Mouse (Mus musculus): ENCODE data around the gene Mcrip1. TPM values are rescaled to one million over a fixed set of nuclear protein-coding genes. Genes with fewer than 3 reads are reported as not detected.

The Mcrip1 gene
- polyA plus RNA-seq, 1 experiment: 79.9 TPM

- Histone ChIP-seq H3K4me3 (ENCODE audit: extremely low read depth, insufficient read depth, insufficient read length) (no peak overlapping the region), H3K36me3 (ENCODE audit: control insufficient read depth, insufficient read depth, low read length) (0 out of 2 replicates have a peak, but pooled peaks cover 2% of the 10 kb centered on the region), H3K4me1 (ENCODE audit: control insufficient read depth, insufficient read depth, insufficient read length) (no peaks in the 10 kb centered on the region), H3K27ac (ENCODE audit: insufficient read depth, low read length) (no peak overlapping the region), H3K27me3 (ENCODE audit: control insufficient read depth, insufficient read depth, low read length) (no peaks in the 10 kb centered on the region)
- DNase-seq (ENCODE audit: low read depth in 1 of 2, low spot score in 2 of 2): no peak
- no peak for TF ChIP-seq CTCF (IDR thresholded peaks at IDR 0.05; ENCODE audit: extremely low read depth, insufficient read depth, insufficient read length, insufficient replicate concordance)
- TF ChIP-seq POLR2A (IDR thresholded peaks at IDR 0.05; ENCODE audit: low read depth, low read length): no peak
- 82% methylated on average over 5 of the region's 5 CpGs for WGBS
These were observed 50.6 kb downstream of the Mcrip1 start for GRCm38 (mm10) chr11:120498891-120499290.

DNA sequence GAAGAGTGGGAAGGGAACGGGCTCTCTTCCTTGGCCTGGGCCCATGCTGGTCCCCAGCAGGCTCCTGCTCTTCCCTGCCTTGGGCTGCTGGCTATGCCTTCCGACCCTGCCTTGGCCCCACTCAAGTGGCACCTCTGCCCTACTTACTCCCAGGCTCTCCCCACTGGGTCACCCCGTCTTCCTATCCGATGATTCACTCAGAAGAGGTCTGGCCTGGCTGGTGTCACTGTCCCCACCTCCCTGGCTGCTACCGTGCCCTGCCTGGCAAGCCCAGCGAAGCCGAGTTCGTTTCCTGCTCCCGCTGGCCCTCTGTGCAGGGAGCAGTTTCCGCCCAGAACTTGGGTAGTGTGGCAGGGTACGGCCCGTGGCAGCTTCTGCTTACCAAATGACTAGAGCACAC, 51.3 kb downstream of the Mcrip1 start:
- H3K36me3 ChIP-seq (ENCODE audit: control insufficient read depth, insufficient read depth, low read length): 0 out of 2 replicates have a peak, but pooled peaks cover 2% of the 10 kb centered on the region
- no peak for TF ChIP-seq CTCF (IDR thresholded peaks at IDR 0.05; ENCODE audit: extremely low read depth, insufficient read depth, insufficient read length, insufficient replicate concordance)
- no peak for TF ChIP-seq POLR2A (IDR thresholded peaks at IDR 0.05; ENCODE audit: low read depth, low read length)

GRCm38 (mm10) chr11:120497436-120497835, 52.1 kb downstream of the Mcrip1 start:
- Histone ChIP-seq H3K27ac (ENCODE audit: insufficient read depth, low read length) (no peak overlapping the region), H3K4me3 (ENCODE audit: extremely low read depth, insufficient read depth, insufficient read length) (no peak overlapping the region), H3K27me3 (ENCODE audit: control insufficient read depth, insufficient read depth, low read length) (no peaks in the 10 kb centered on the region), H3K36me3 (ENCODE audit: control insufficient read depth, insufficient read depth, low read length) (0 out of 2 replicates have a peak, but pooled peaks cover 2% of the 10 kb centered on the region), H3K4me1 (ENCODE audit: control insufficient read depth, insufficient read depth, insufficient read length) (no peaks in the 10 kb centered on the region; the same call in 1 of the 2 replicates)
- no peak for DNase-seq (ENCODE audit: low read depth in 1 of 2, low spot score in 2 of 2)
- no peak for TF ChIP-seq CTCF (IDR thresholded peaks at IDR 0.05; ENCODE audit: extremely low read depth, insufficient read depth, insufficient read length, insufficient replicate concordance)
- TF ChIP-seq POLR2A (IDR thresholded peaks at IDR 0.05; ENCODE audit: low read depth, low read length): no peak
- WGBS: 95% methylated on average over 3 of the region's 3 CpGs

More for the DNA sequence above, 51.3 kb downstream of the Mcrip1 start:
- Histone ChIP-seq H3K4me1 (ENCODE audit: control insufficient read depth, insufficient read depth, insufficient read length) (no peaks in the 10 kb centered on the region), H3K27me3 (ENCODE audit: control insufficient read depth, insufficient read depth, low read length) (no peaks in the 10 kb centered on the region), H3K4me3 (ENCODE audit: extremely low read depth, insufficient read depth, insufficient read length) (no peak overlapping the region), H3K27ac (ENCODE audit: insufficient read depth, low read length) (no peak overlapping the region)
- WGBS: 91% methylated on average over 12 of the region's 12 CpGs
- DNase-seq (ENCODE audit: low read depth in 1 of 2, low spot score in 2 of 2): no peak

- Histone ChIP-seq H3K27me3 (ENCODE audit: control insufficient read depth, insufficient read depth, low read length) (no peaks in the 10 kb centered on the region), H3K27ac (ENCODE audit: insufficient read depth, low read length) (no peak overlapping the region), H3K36me3 (ENCODE audit: control insufficient read depth, insufficient read depth, low read length) (0 out of 2 replicates have a peak, but pooled peaks cover 4% of the 10 kb centered on the region), H3K4me1 (ENCODE audit: control insufficient read depth, insufficient read depth, insufficient read length) (peaks cover 10% of the 10 kb centered on the region; the same call in 1 of the 2 replicates), H3K4me3 (ENCODE audit: extremely low read depth, insufficient read depth, insufficient read length) (no peak overlapping the region)
- no peak for TF ChIP-seq CTCF (IDR thresholded peaks at IDR 0.05; ENCODE audit: extremely low read depth, insufficient read depth, insufficient read length, insufficient replicate concordance)
- no peak for TF ChIP-seq POLR2A (IDR thresholded peaks at IDR 0.05; ENCODE audit: low read depth, low read length)
- 94% methylated on average over 3 of the region's 3 CpGs for WGBS
- DNase-seq (ENCODE audit: low read depth in 1 of 2, low spot score in 2 of 2): no peak
These were observed 55.6 kb downstream of the Mcrip1 start for GRCm38 (mm10) chr11:120493911-120494310.

- H3K4me1 ChIP-seq (ENCODE audit: control insufficient read depth, insufficient read depth, insufficient read length): peaks cover 10% of the 10 kb centered on the region; the same call in 1 of the 2 replicates
- DNase-seq (ENCODE audit: low read depth in 1 of 2, low spot score in 2 of 2): no peak
- H3K4me3 ChIP-seq (ENCODE audit: extremely low read depth, insufficient read depth, insufficient read length): no peak overlapping the region
- no peak overlapping the region for H3K27ac ChIP-seq (ENCODE audit: insufficient read depth, low read length)
- TF ChIP-seq POLR2A (IDR thresholded peaks at IDR 0.05; ENCODE audit: low read depth, low read length) (no peak), CTCF (IDR thresholded peaks at IDR 0.05; ENCODE audit: extremely low read depth, insufficient read depth, insufficient read length, insufficient replicate concordance) (no peak)
- 0 out of 2 replicates have a peak, but pooled peaks cover 7% of the 10 kb centered on the region for H3K36me3 ChIP-seq (ENCODE audit: control insufficient read depth, insufficient read depth, low read length)
- no peaks in the 10 kb centered on the region for H3K27me3 ChIP-seq (ENCODE audit: control insufficient read depth, insufficient read depth, low read length)
- 87% methylated on average over 3 of the region's 3 CpGs for WGBS
These were observed 56.2 kb downstream of the Mcrip1 start for GRCm38 (mm10) chr11:120493351-120493750.

Other genes starting within 250 kb of the Mcrip1 start
- gene Actg1, start 201.2 kb downstream of the Mcrip1 start, polyA plus RNA-seq (2012; rRNA removed): 951 and 978 TPM in 2 replicates
- gene Fscn2, start 188.2 kb downstream of the Mcrip1 start, polyA plus RNA-seq (2012; rRNA removed): 0.08 TPM in 1 of 2 replicates, not detected in the other
- gene Faap100, start 171.0 kb downstream of the Mcrip1 start, polyA plus RNA-seq (2012; rRNA removed): 36.5 and 53.8 TPM in 2 replicates
- gene Nploc4, start 112.0 kb downstream of the Mcrip1 start, polyA plus RNA-seq (2012; rRNA removed): 25.3 and 31.0 TPM in 2 replicates
- gene Tspan10, start 107.1 kb downstream of the Mcrip1 start, polyA plus RNA-seq (2012; rRNA removed): 7.9 and 9.1 TPM in 2 replicates
- gene Pde6g, start 96.2 kb downstream of the Mcrip1 start, polyA plus RNA-seq (2012; rRNA removed): 0.14 and 0.35 TPM in 2 replicates
- gene Oxld1, start 91.7 kb downstream of the Mcrip1 start, polyA plus RNA-seq (2012; rRNA removed): 9.1 and 11.0 TPM in 2 replicates
- gene Ccdc137, start 91.6 kb downstream of the Mcrip1 start, polyA plus RNA-seq (2012; rRNA removed): 11.2 TPM in 2 replicates
- gene Arl16, start 82.1 kb downstream of the Mcrip1 start, polyA plus RNA-seq (2012; rRNA removed): 13.2 and 14.4 TPM in 2 replicates
- gene Mrpl12, start 65.1 kb downstream of the Mcrip1 start, polyA plus RNA-seq (2012; rRNA removed): 55.1 and 55.7 TPM in 2 replicates
- gene Slc25a10, start 57.9 kb downstream of the Mcrip1 start, polyA plus RNA-seq (2012; rRNA removed): 36.5 and 48.1 TPM in 2 replicates
- 0.30 and 0.36 TPM in 2 replicates for gene Gcgr, start 19.0 kb downstream of the Mcrip1 start, polyA plus RNA-seq (2012; rRNA removed)
- gene Ppp1r27, start 1.4 kb upstream of the Mcrip1 start, polyA plus RNA-seq (2012; rRNA removed): not detected in 2 replicates
- gene P4hb, start 23.5 kb upstream of the Mcrip1 start, polyA plus RNA-seq (2012; rRNA removed): 76.8 and 79.2 TPM in 2 replicates
- gene Arhgdia, start 31.9 kb upstream of the Mcrip1 start, polyA plus RNA-seq (2012; rRNA removed): 620 and 856 TPM in 2 replicates
- 22.1 and 27.2 TPM in 2 replicates for gene Alyref, start 48.6 kb upstream of the Mcrip1 start, polyA plus RNA-seq (2012; rRNA removed)
- 80.1 and 101 TPM in 2 replicates for gene Anapc11, start 48.7 kb upstream of the Mcrip1 start, polyA plus RNA-seq (2012; rRNA removed)
- gene Npb, start 58.8 kb upstream of the Mcrip1 start, polyA plus RNA-seq (2012; rRNA removed): 4.4 and 5.5 TPM in 2 replicates
- gene Pcyt2, start 68.2 kb upstream of the Mcrip1 start, polyA plus RNA-seq (2012; rRNA removed): 139 and 165 TPM in 2 replicates
- gene Sirt7, start 75.5 kb upstream of the Mcrip1 start, polyA plus RNA-seq (2012; rRNA removed): 119 and 139 TPM in 2 replicates
- gene Mafg, start 83.9 kb upstream of the Mcrip1 start, polyA plus RNA-seq (2012; rRNA removed): 29.9 and 31.3 TPM in 2 replicates
- gene Pycr1, start 94.0 kb upstream of the Mcrip1 start, polyA plus RNA-seq (2012; rRNA removed): 7.5 and 8.7 TPM in 2 replicates
- gene Myadml2, start 98.4 kb upstream of the Mcrip1 start, polyA plus RNA-seq (2012; rRNA removed): 0.83 and 1.5 TPM in 2 replicates
- 0.08 and 0.38 TPM in 2 replicates for gene Notum, start 111.4 kb upstream of the Mcrip1 start, polyA plus RNA-seq (2012; rRNA removed)
- 84.5 and 89.1 TPM in 2 replicates for gene Aspscr1, start 123.2 kb upstream of the Mcrip1 start, polyA plus RNA-seq (2012; rRNA removed)
- gene Cenpx, start 164.0 kb upstream of the Mcrip1 start, polyA plus RNA-seq (2012; rRNA removed): 44.1 and 52.2 TPM in 2 replicates
- 33.5 and 34.9 TPM in 2 replicates for gene Lrrc45, start 164.2 kb upstream of the Mcrip1 start, polyA plus RNA-seq (2012; rRNA removed)
- gene Rac3, start 171.7 kb upstream of the Mcrip1 start, polyA plus RNA-seq (2012; rRNA removed): 3.0 and 4.9 TPM in 2 replicates
- 39.1 and 49.3 TPM in 2 replicates for gene Dcxr, start 177.6 kb upstream of the Mcrip1 start, polyA plus RNA-seq (2012; rRNA removed)
- gene Cbr2, start 182.4 kb upstream of the Mcrip1 start, polyA plus RNA-seq (2012; rRNA removed): 5.3 and 5.8 TPM in 2 replicates
- gene Hmga1b, start 213.1 kb upstream of the Mcrip1 start, polyA plus RNA-seq (2012; rRNA removed): 0.67 and 0.84 TPM in 2 replicates
- gene Rfng, start 234.5 kb upstream of the Mcrip1 start, polyA plus RNA-seq (2012; rRNA removed): 27.5 and 32.9 TPM in 2 replicates
- gene Gps1, start 234.5 kb upstream of the Mcrip1 start, polyA plus RNA-seq (2012; rRNA removed): 84.9 and 88.9 TPM in 2 replicates
- gene Dus1l, start 246.7 kb upstream of the Mcrip1 start, polyA plus RNA-seq (2012; rRNA removed): 35.0 and 39.4 TPM in 2 replicates